Mouse (Mus musculus) lung, adult 2 months (tissue): ENCODE measurements around the gene Babam2. TPM values are rescaled to one million over a fixed set of nuclear protein-coding genes. Genes with fewer than 3 reads are reported as not detected.

Experiments
- DNase-seq: peaks from one replicate; pipeline ENCODE4 v3.0.0; 2022
- H3K4me1 ChIP-seq: fragments of 200-500 bp; 2 replicates; pipeline ENCODE4 v1.6.1; 2011; ENCODE audit warnings: low read length; ENCODE audit not compliant: control insufficient read depth, insufficient read depth
- H3K4me3 ChIP-seq: fragments of 200-500 bp; replicated peaks from 2 replicates; pipeline ENCODE3; 2011; ENCODE audit warnings: low read depth, mild to moderate bottlenecking, control low read depth, low read length; ENCODE audit errors: extremely low read depth
- CTCF ChIP-seq: fragments of 200-500 bp; IDR thresholded peaks from 2 replicates; pipeline ENCODE4 v1.5.1; 2011; ENCODE audit warnings: mild to moderate bottlenecking, low read length, control low read depth; ENCODE audit not compliant: insufficient read depth
- POLR2A ChIP-seq: fragments of 200-500 bp; IDR thresholded peaks from 2 replicates; pipeline ENCODE4 v1.6.1; 2011; ENCODE audit warnings: low read depth, mild to moderate bottlenecking, control low read depth, low read length, borderline replicate concordance; ENCODE audit errors: extremely low read depth
- WGBS: fragments of 180-500 bp; shearing (Covaris S2); methylation state at CpG from one replicate; pipeline ENCODE4 v1.1.7; 2018; 5-methylcytosine and 5-hydroxymethylcytosine counted together
- polyA plus RNA-seq: library from polyadenylated mRNA; depleted of rRNA; stranded (reverse); fragments of >200 nt; gene quantifications from 2 replicates; pipeline ENCODE4 v1.2.3, GENCODE M21; 2012

Gene Babam2
- polyA plus RNA-seq, 1 experiment, result 23.6 TPM

- no peak overlapping the region for H3K4me3 ChIP-seq
- TF ChIP-seq POLR2A, result no peak
- no peak for TF ChIP-seq CTCF
- DNase-seq, result no peak
- 83% methylated on average over 3 of the region's 3 CpGs for WGBS
- no peaks in the 10 kb centered on the region; the same call in 1 of the 2 replicates for H3K4me1 ChIP-seq
Measured at GRCm38 (mm10) chr5:32074053-32074452, 376.6 kb downstream of the Babam2 start.

GRCm38 (mm10) chr5:32077139-32077538, 379.7 kb downstream of the Babam2 start:
- 78% methylated on average over 3 of the region's 3 CpGs for WGBS

GRCm38 (mm10) chr5:32078986-32079385, 381.5 kb downstream of the Babam2 start:
- TF ChIP-seq CTCF (no peak), POLR2A (no peak)
- WGBS, result 81% methylated on average over 4 of the region's 4 CpGs
- no peak overlapping the region for H3K4me3 ChIP-seq
- H3K4me1 ChIP-seq, result peaks cover 2% of the 10 kb centered on the region; the same call in 1 of the 2 replicates
- DNase-seq, result no peak

More at GRCm38 (mm10) chr5:32077139-32077538, 379.7 kb downstream of the Babam2 start:
- Histone ChIP-seq H3K4me1 (peaks cover 2% of the 10 kb centered on the region; the same call in 1 of the 2 replicates), H3K4me3 (no peak overlapping the region)
- TF ChIP-seq CTCF (no peak), POLR2A (no peak)
- no peak for DNase-seq

DNA sequence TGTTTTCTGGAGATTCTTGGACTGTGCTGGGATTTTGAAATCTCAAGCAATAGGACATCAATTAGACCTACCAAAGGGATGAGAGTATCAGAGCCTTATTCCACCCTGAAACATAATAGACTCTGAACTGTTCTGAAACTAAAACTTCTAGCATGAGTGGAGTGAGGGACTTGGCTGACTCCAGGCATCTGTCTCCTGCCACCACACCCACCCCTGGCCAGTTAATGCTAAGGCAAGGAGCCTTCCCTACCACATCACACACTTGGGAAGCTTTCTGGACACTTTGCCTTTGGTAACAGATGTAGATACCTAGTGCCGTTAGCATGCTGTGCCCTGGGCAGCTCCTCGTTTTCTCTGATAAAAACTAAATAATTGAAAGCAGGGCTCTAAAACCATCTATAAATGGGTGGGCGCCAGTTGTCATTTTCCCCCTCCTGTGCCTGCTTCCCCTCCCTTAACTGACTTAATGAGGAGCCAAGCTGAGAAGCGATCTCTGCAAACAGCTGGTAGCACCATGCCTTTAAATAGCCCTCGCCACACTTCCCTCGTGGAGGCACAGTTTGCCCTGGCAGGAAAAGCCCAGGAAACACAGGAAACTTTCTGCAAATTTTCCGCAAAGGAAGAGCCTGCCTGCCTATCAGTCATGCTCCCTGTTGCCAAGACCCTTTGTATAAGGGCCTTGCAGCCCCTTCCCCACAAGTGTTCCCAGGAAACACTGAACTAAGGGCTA, 383.2 kb downstream of the Babam2 start:
- Histone ChIP-seq H3K4me1 (peaks cover 2% of the 10 kb centered on the region; the same call in 1 of the 2 replicates), H3K4me3 (no peak overlapping the region)
- no peak for TF ChIP-seq POLR2A
- TF ChIP-seq CTCF, result no peak
- WGBS, result 30% methylated on average over 7 of the region's 7 CpGs
- DNase-seq, result no peak

DNA sequence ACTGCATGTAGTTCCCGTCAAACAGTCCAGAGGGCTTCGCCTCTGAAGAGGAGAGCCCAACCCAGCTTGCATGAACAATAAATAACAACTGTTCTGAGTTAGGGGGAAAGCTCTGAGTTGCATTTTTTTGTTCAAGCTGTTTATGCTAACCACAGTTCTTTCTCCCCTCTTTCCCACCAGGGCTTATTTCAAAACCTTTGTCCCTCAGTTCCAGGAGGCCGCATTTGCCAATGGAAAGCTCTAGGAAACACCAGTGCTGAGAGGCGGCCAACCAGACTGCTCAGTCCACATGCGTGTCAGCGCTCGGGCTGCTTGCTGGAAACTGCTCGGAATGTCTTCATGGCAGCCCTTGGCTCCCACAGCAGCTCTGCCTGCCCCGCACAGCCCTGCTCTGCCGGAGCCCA, 386.9 kb downstream of the Babam2 start:
- no peak for DNase-seq
- TF ChIP-seq POLR2A (no peak), CTCF (no peak)
- H3K4me3 ChIP-seq, result no peak overlapping the region
- H3K4me1 ChIP-seq, result 0 out of 2 replicates have a peak, but pooled peaks cover 2% of the 10 kb centered on the region
- 79% methylated on average over 10 of the region's 10 CpGs for WGBS

DNA sequence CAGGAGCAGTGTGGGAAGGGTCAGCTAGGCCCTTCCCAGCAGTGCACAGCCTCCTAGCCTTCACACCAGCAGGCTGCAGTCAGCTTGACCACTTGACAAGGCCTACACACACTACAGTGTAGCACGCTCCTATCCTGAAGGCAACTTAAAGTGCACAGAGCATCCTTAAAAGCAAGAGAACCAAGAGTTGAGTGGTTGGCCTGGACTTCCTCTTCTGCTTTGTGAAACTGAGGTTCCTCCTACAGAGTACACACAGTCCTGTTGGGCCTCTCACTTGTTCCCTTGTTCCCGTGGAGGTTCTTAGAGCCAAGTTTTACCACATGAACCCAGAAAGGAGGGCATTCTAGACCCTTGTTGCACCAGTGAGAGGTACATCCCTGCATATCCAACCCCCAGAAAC, 388.1 kb downstream of the Babam2 start:
- TF ChIP-seq CTCF, result no peak
- no peak for TF ChIP-seq POLR2A

GRCm38 (mm10) chr5:32085971-32086370, 388.5 kb downstream of the Babam2 start:
- DNase-seq, result no peak
- Histone ChIP-seq H3K4me1 (no peaks in the 10 kb centered on the region), H3K4me3 (no peak overlapping the region)
- WGBS, result 87% methylated on average over 2 of the region's 2 CpGs
- TF ChIP-seq CTCF, result no peak
- no peak for TF ChIP-seq POLR2A

More for the DNA sequence above, 388.1 kb downstream of the Babam2 start:
- 82% methylated on average over 2 of the region's 2 CpGs for WGBS
- H3K4me1 ChIP-seq, result 0 out of 2 replicates have a peak, but pooled peaks cover under 1% of the 10 kb centered on the region
- DNase-seq, result no peak
- H3K4me3 ChIP-seq, result no peak overlapping the region

DNA sequence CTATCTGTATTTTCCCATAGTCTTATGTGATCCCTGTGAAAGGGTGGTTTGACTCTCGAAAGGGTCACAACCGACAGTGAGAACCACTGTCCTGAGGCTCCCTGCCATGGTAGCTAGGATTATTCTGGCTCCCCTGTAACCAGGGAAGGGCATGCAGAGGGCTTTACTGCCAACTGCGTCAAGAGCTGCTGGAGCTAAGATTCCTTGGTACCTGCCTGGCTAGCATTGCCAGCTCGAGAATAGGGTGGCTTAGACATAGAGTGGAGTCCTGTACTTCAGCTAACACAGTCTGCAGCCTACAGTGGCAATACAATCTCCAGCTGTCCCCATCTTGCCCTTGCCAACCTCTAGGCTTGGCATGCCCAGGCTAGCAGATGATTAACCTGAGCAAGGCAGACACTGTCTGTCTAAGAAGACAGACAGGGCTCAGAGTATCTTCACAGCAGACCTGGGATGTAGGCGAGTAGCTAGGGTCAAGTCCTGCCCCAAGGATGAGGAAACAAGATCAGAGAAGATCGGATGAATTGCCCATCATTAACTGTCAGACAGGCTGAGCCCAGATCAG, 389.1 kb downstream of the Babam2 start:
- DNase-seq, result no peak
- H3K4me3 ChIP-seq, result no peak overlapping the region
- 87% methylated on average over 6 of the region's 6 CpGs for WGBS
- TF ChIP-seq CTCF (no peak), POLR2A (no peak)
- H3K4me1 ChIP-seq, result no peaks in the 10 kb centered on the region

- Histone ChIP-seq H3K4me1 (no peaks in the 10 kb centered on the region), H3K4me3 (no peak overlapping the region)
- WGBS, result 44% methylated on average over 5 of the region's 5 CpGs
- TF ChIP-seq CTCF (no peak), POLR2A (no peak)
- DNase-seq, result no peak
Measured at GRCm38 (mm10) chr5:32089481-32089880, 392.0 kb downstream of the Babam2 start.

DNA sequence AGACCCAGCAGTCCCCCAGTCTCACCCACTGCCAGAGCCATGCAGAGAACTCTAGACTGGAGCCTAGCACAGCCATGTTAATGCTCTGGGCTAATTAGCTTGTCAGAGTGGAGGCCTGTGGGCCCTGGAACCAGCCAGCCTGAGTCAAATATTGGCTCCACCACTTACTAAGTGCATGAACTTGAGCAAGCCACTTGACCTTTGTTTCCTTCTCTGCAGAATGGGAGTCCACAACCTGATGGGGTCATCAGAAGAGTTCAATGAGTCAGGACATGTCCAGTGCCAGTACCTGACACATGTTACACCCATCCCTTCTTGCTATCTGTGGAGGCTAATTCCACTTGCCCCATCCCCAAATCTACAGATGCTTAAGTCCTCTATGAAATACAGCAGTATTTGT, 394.8 kb downstream of the Babam2 start:
- TF ChIP-seq POLR2A, result no peak
- no peak for TF ChIP-seq CTCF
- Histone ChIP-seq H3K4me3 (no peak overlapping the region), H3K4me1 (no peaks in the 10 kb centered on the region)
- DNase-seq, result no peak
